Mouse (Mus musculus): Measurements from ENCODE around the gene Tbx10. TPM values are rescaled to one million over a fixed set of nuclear protein-coding genes. Genes with fewer than 3 reads are reported as not detected.

Gene Tbx10
- polyA plus RNA-seq, 1 experiment from 2014 or later: not detected

- ATAC-seq (ENCODE audit: low FRiP score, low TSS enrichment) (no peak), DNase-seq (peak; percentile 48)
- no peaks in the 10 kb centered on the region for H3K36me3 ChIP-seq (ENCODE audit: control insufficient read depth, insufficient read depth, low read length)
- no peaks in the 10 kb centered on the region for H3K4me1 ChIP-seq (ENCODE audit: control insufficient read depth, insufficient read depth, low read length)
- no peaks in the 10 kb centered on the region for H3K9me3 ChIP-seq (ENCODE audit: control insufficient read depth, low read length)
- no peak within 1 kb of the TSS for H3K4me3 ChIP-seq (replicated peaks; ENCODE audit: low read depth, low read length)
- H3K9ac ChIP-seq (replicated peaks; ENCODE audit: low read length): no peak within 1 kb of the TSS; the same call in 1 of the 2 replicates
- WGBS: 15% methylated on average over 8 of the region's 8 CpGs
- no peaks in the 10 kb centered on the region for H3K27me3 ChIP-seq (ENCODE audit: control insufficient read depth, insufficient read depth, low read length)
- H3K4me2 ChIP-seq (ENCODE audit: low read length): no peak within 1 kb of the TSS
- H3K27ac ChIP-seq (replicated peaks; ENCODE audit: low read depth, low read length): no peak within 1 kb of the TSS
These were observed 6.2 kb upstream of the Tbx10 start, which contains the start of gene Acy3 for GRCm38 (mm10) chr19:3986334-3986733. Acy3 (plus strand) TSS chr19:3986570.

- H3K4me1 ChIP-seq (ENCODE audit: control insufficient read depth, insufficient read depth, low read length): no peaks in the 10 kb centered on the region
- no peak overlapping the region for H3K4me2 ChIP-seq (ENCODE audit: low read length)
- H3K4me3 ChIP-seq (replicated peaks; ENCODE audit: low read depth, low read length): no peak overlapping the region
- DNase-seq: no peak
- H3K27ac ChIP-seq (replicated peaks; ENCODE audit: low read depth, low read length): no peak overlapping the region
- no peak for ATAC-seq (ENCODE audit: low FRiP score, low TSS enrichment)
- no peak overlapping the region for H3K9ac ChIP-seq (replicated peaks; ENCODE audit: low read length)
- 93% methylated on average over 14 of the region's 14 CpGs for WGBS
- no peaks in the 10 kb centered on the region for H3K36me3 ChIP-seq (ENCODE audit: control insufficient read depth, insufficient read depth, low read length)
- no peaks in the 10 kb centered on the region for H3K9me3 ChIP-seq (ENCODE audit: control insufficient read depth, low read length)
- no peaks in the 10 kb centered on the region for H3K27me3 ChIP-seq (ENCODE audit: control insufficient read depth, insufficient read depth, low read length)
These were observed 4.5 kb upstream of the Tbx10 start for GRCm38 (mm10) chr19:3988066-3988465.

- Histone ChIP-seq H3K4me2 (ENCODE audit: low read length) (no peak overlapping the region), H3K4me1 (ENCODE audit: control insufficient read depth, insufficient read depth, low read length) (no peaks in the 10 kb centered on the region), H3K9ac (replicated peaks; ENCODE audit: low read length) (no peak overlapping the region), H3K27ac (replicated peaks; ENCODE audit: low read depth, low read length) (no peak overlapping the region), H3K9me3 (ENCODE audit: control insufficient read depth, low read length) (no peaks in the 10 kb centered on the region), H3K27me3 (ENCODE audit: control insufficient read depth, insufficient read depth, low read length) (no peaks in the 10 kb centered on the region), H3K36me3 (ENCODE audit: control insufficient read depth, insufficient read depth, low read length) (no peaks in the 10 kb centered on the region), H3K4me3 (replicated peaks; ENCODE audit: low read depth, low read length) (no peak overlapping the region)
- no peak for ATAC-seq (ENCODE audit: low FRiP score, low TSS enrichment)
- DNase-seq: no peak
- 89% methylated on average over 4 of the region's 4 CpGs for WGBS
These were observed 3.8 kb upstream of the Tbx10 start for GRCm38 (mm10) chr19:3988750-3989149.

- Histone ChIP-seq H3K27ac (replicated peaks; ENCODE audit: low read depth, low read length) (no peak overlapping the region), H3K4me2 (ENCODE audit: low read length) (no peak overlapping the region), H3K36me3 (ENCODE audit: control insufficient read depth, insufficient read depth, low read length) (no peaks in the 10 kb centered on the region), H3K9ac (replicated peaks; ENCODE audit: low read length) (no peak overlapping the region), H3K27me3 (ENCODE audit: control insufficient read depth, insufficient read depth, low read length) (no peaks in the 10 kb centered on the region), H3K4me3 (replicated peaks; ENCODE audit: low read depth, low read length) (no peak overlapping the region), H3K4me1 (ENCODE audit: control insufficient read depth, insufficient read depth, low read length) (no peaks in the 10 kb centered on the region), H3K9me3 (ENCODE audit: control insufficient read depth, low read length) (no peaks in the 10 kb centered on the region)
- ATAC-seq (ENCODE audit: low FRiP score, low TSS enrichment): no peak
- DNase-seq: no peak
- 64% methylated on average over 6 of the region's 6 CpGs for WGBS
These were observed 1.7 kb upstream of the Tbx10 start for GRCm38 (mm10) chr19:3990804-3991203.

- H3K4me2 ChIP-seq (ENCODE audit: low read length): no peak overlapping the region
- H3K4me3 ChIP-seq (replicated peaks; ENCODE audit: low read depth, low read length): no peak overlapping the region
- WGBS: 96% methylated on average over 3 of the region's 3 CpGs
- H3K27me3 ChIP-seq (ENCODE audit: control insufficient read depth, insufficient read depth, low read length): no peaks in the 10 kb centered on the region
- ATAC-seq (ENCODE audit: low FRiP score, low TSS enrichment): no peak
- H3K9me3 ChIP-seq (ENCODE audit: control insufficient read depth, low read length): no peaks in the 10 kb centered on the region
- H3K36me3 ChIP-seq (ENCODE audit: control insufficient read depth, insufficient read depth, low read length): no peaks in the 10 kb centered on the region
- H3K4me1 ChIP-seq (ENCODE audit: control insufficient read depth, insufficient read depth, low read length): no peaks in the 10 kb centered on the region
- H3K27ac ChIP-seq (replicated peaks; ENCODE audit: low read depth, low read length): no peak overlapping the region
- DNase-seq: no peak
- no peak overlapping the region for H3K9ac ChIP-seq (replicated peaks; ENCODE audit: low read length)
These were observed 990 bp upstream of the Tbx10 start for GRCm38 (mm10) chr19:3991562-3991961.

GRCm38 (mm10) chr19:3991966-3992365, 586 bp upstream of the Tbx10 start:
- WGBS: 85% methylated on average over 3 of the region's 3 CpGs
- Histone ChIP-seq H3K4me1 (ENCODE audit: control insufficient read depth, insufficient read depth, low read length) (no peaks in the 10 kb centered on the region), H3K9ac (replicated peaks; ENCODE audit: low read length) (no peak overlapping the region), H3K36me3 (ENCODE audit: control insufficient read depth, insufficient read depth, low read length) (no peaks in the 10 kb centered on the region), H3K9me3 (ENCODE audit: control insufficient read depth, low read length) (no peaks in the 10 kb centered on the region), H3K27me3 (ENCODE audit: control insufficient read depth, insufficient read depth, low read length) (no peaks in the 10 kb centered on the region), H3K4me2 (ENCODE audit: low read length) (no peak overlapping the region), H3K27ac (replicated peaks; ENCODE audit: low read depth, low read length) (no peak overlapping the region), H3K4me3 (replicated peaks; ENCODE audit: low read depth, low read length) (no peak overlapping the region)
- DNase-seq: no peak
- ATAC-seq (ENCODE audit: low FRiP score, low TSS enrichment): no peak

GRCm38 (mm10) chr19:3994932-3995331, 2.4 kb downstream of the Tbx10 start:
- Histone ChIP-seq H3K4me2 (ENCODE audit: low read length) (no peak overlapping the region), H3K9me3 (ENCODE audit: control insufficient read depth, low read length) (no peaks in the 10 kb centered on the region), H3K27me3 (ENCODE audit: control insufficient read depth, insufficient read depth, low read length) (no peaks in the 10 kb centered on the region), H3K27ac (replicated peaks; ENCODE audit: low read depth, low read length) (no peak overlapping the region), H3K4me1 (ENCODE audit: control insufficient read depth, insufficient read depth, low read length) (peaks cover 3% of the 10 kb centered on the region; the same call in 1 of the 2 replicates), H3K4me3 (replicated peaks; ENCODE audit: low read depth, low read length) (no peak overlapping the region), H3K36me3 (ENCODE audit: control insufficient read depth, insufficient read depth, low read length) (no peaks in the 10 kb centered on the region), H3K9ac (replicated peaks; ENCODE audit: low read length) (no peak overlapping the region)
- DNase-seq (no peak), ATAC-seq (ENCODE audit: low FRiP score, low TSS enrichment) (no peak)
- 70% methylated on average over 6 of the region's 6 CpGs for WGBS

- Histone ChIP-seq H3K9ac (replicated peaks; ENCODE audit: low read length) (no peak overlapping the region), H3K27ac (replicated peaks; ENCODE audit: low read depth, low read length) (no peak overlapping the region)
- no peak for ATAC-seq (ENCODE audit: low FRiP score, low TSS enrichment)
These were observed 3.0 kb downstream of the Tbx10 start for GRCm38 (mm10) chr19:3995505-3995904.

GRCm38 (mm10) chr19:3996106-3996505, 3.6 kb downstream of the Tbx10 start:
- Histone ChIP-seq H3K27me3 (ENCODE audit: control insufficient read depth, insufficient read depth, low read length) (no peaks in the 10 kb centered on the region), H3K9me3 (ENCODE audit: control insufficient read depth, low read length) (no peaks in the 10 kb centered on the region), H3K27ac (replicated peaks; ENCODE audit: low read depth, low read length) (no peak overlapping the region), H3K9ac (replicated peaks; ENCODE audit: low read length) (no peak overlapping the region), H3K36me3 (ENCODE audit: control insufficient read depth, insufficient read depth, low read length) (no peaks in the 10 kb centered on the region), H3K4me2 (ENCODE audit: low read length) (no peak overlapping the region), H3K4me1 (ENCODE audit: control insufficient read depth, insufficient read depth, low read length) (peaks cover 8% of the 10 kb centered on the region), H3K4me3 (replicated peaks; ENCODE audit: low read depth, low read length) (no peak overlapping the region)
- 79% methylated on average over 7 of the region's 7 CpGs for WGBS
- no peak for DNase-seq
- no peak for ATAC-seq (ENCODE audit: low FRiP score, low TSS enrichment)

More at GRCm38 (mm10) chr19:3995505-3995904, 3.0 kb downstream of the Tbx10 start:
- Histone ChIP-seq H3K27me3 (ENCODE audit: control insufficient read depth, insufficient read depth, low read length) (no peaks in the 10 kb centered on the region), H3K4me3 (replicated peaks; ENCODE audit: low read depth, low read length) (no peak overlapping the region), H3K36me3 (ENCODE audit: control insufficient read depth, insufficient read depth, low read length) (no peaks in the 10 kb centered on the region), H3K4me1 (ENCODE audit: control insufficient read depth, insufficient read depth, low read length) (peaks cover 3% of the 10 kb centered on the region; the same call in 1 of the 2 replicates), H3K4me2 (ENCODE audit: low read length) (no peak overlapping the region), H3K9me3 (ENCODE audit: control insufficient read depth, low read length) (no peaks in the 10 kb centered on the region)
- no peak for DNase-seq
- 90% methylated on average over 3 of the region's 3 CpGs for WGBS

Measured in midbrain, embryonic 14.5 days (tissue).